Mouse (Mus musculus) heart, postnatal 4 days (tissue): ENCODE data around the gene Angptl6. TPM values are rescaled to one million over a fixed set of nuclear protein-coding genes. Genes with fewer than 3 reads are reported as not detected.

Source experiments
- DNase-seq: peaks from one replicate; pipeline ENCODE4 v3.0.0; 2021
- total RNA-seq, 2 experiments: library from RNA; stranded (reverse); gene quantifications; 2 replicates each; pipeline ENCODE4 v1.2.3; 2021

Gene Angptl6
- 1 to 10 TPM; 1.6 to 1.7 TPM for total RNA-seq

GRCm38 (mm10) chr9:20879097-20879792, at the start of gene Angptl6:
Angptl6 (minus strand) TSS chr9:20879727.
- DNase-seq, result no peak

DNA sequence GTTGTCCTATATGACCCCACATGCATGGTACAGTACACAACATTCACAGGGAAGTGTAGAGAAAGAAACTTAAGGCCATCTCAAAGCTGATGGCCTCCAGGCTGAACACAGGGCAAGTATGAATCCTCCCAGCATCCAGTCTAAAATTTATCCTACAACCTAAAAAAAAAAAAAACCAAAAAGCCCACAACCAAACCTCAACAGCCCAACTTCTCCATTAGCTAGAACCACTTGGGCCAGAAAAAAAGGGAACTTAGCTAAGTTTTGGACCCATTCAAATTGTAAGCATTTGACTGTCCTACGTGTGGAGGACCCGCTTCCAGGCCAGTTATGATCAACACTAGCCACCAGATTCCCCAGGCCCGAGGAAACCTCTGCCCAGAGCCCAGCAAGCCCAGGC, 43.7 kb upstream of the Angptl6 start:
- no peak for DNase-seq

- DNase-seq, result peak; percentile 27
These were observed 36.6 kb upstream of the Angptl6 start for GRCm38 (mm10) chr9:20916160-20916559.

DNA sequence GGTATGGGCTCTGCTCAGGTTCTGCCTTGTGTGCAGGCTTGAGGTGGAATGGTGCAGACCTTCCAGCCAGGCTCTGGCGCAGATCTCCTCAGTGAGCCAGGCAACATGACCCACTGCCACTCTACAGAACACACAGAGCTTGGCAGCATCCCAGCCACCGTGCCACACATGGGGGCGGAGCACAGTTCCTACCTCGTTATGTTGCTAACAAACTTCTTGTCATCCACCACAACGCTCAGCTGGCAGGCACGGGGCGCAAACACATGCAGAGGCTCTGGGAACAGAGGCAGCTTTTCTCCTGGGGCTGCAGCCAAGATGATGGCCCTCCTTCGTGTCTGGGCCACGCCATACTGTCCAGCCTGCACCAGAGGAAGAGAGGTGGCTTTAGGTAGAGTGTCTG, 30.4 kb upstream of the Angptl6 start:
- peak; percentile 43 for DNase-seq

- no peak for DNase-seq
These were observed 22.6 kb upstream of the Angptl6 start for GRCm38 (mm10) chr9:20902174-20902491.

- peak; percentile 45 for DNase-seq
These were observed 22.1 kb upstream of the Angptl6 start for GRCm38 (mm10) chr9:20901466-20902173.

DNA sequence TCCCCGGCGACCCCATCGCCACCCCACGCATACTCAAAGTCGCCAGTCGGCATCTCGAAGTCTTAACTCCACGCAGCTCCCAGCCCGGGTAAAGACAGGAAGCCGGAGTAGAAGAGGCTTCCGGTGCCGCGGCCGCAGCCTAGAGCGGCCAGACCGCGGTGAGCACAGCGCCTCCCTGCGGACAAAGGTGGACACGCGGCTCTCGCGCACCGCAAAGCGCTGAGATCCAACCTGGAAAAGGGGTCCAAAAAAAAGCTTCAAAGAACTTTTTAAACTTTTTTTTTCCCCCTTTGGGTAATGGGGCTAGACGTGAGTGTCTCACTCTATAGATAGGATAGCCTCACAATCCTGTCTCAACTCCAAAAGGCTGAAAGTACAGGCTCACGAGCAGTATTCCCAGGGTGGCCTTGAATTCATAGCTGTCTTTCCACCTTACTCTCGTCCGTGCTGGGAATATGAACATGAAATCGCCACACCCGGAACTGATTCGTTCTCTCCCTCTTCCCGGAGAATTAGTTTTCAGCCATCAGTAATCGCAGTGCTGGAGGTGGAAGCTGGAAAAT, 19.1 kb upstream of the Angptl6 start, which contains the start of gene Eif3g:
Eif3g (minus strand) TSS at position 113 of the 563 bp plus-strand sequence.
- DNase-seq, result peak; percentile 92

GRCm38 (mm10) chr9:20897736-20898510, 18.4 kb upstream of the Angptl6 start:
- no peak for DNase-seq

DNA sequence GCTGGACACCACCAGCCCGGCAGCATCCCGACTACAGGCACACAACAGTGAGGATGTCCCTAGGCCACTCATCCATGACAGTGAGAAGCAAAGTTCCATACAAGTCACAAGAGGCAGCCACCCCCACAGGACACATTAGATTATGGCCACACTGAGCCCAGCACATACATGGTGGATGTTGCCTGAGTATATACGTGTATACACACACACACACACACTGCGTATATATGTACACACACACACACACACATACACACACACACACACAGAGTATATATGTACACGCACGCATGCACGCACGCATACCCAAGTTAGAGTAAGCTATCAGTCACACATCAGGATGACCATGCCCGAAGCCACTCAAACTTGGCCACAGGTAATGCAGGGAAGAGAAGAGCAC, 15.9 kb upstream of the Angptl6 start:
- DNase-seq, result no peak

DNA sequence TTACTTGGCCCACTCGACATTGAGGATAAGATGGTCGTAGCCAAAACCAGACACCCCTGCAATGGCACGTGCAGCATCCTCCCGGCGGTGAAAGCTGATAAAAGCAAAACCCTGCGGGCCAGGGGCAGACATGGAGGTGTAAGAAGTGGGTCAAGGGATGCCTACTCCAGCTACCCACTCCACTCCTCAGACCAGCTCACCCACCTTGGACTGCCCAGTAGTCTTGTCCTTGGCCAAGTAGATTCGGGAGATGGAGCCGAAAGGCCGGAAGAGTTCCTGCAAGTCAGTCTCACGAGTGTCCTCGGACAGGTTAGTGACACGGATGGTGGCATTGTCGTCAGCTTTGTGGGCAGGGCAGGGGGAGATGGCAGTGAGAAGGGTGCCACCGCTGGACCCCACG, 15.1 kb upstream of the Angptl6 start:
- DNase-seq, result no peak

- DNase-seq, result no peak
These were observed 14.2 kb upstream of the Angptl6 start for GRCm38 (mm10) chr9:20893590-20894343.

- DNase-seq, result no peak
These were observed 13.5 kb upstream of the Angptl6 start for GRCm38 (mm10) chr9:20893069-20893468.

- DNase-seq, result no peak
These were observed 12.7 kb upstream of the Angptl6 start for GRCm38 (mm10) chr9:20892104-20892653.

DNA sequence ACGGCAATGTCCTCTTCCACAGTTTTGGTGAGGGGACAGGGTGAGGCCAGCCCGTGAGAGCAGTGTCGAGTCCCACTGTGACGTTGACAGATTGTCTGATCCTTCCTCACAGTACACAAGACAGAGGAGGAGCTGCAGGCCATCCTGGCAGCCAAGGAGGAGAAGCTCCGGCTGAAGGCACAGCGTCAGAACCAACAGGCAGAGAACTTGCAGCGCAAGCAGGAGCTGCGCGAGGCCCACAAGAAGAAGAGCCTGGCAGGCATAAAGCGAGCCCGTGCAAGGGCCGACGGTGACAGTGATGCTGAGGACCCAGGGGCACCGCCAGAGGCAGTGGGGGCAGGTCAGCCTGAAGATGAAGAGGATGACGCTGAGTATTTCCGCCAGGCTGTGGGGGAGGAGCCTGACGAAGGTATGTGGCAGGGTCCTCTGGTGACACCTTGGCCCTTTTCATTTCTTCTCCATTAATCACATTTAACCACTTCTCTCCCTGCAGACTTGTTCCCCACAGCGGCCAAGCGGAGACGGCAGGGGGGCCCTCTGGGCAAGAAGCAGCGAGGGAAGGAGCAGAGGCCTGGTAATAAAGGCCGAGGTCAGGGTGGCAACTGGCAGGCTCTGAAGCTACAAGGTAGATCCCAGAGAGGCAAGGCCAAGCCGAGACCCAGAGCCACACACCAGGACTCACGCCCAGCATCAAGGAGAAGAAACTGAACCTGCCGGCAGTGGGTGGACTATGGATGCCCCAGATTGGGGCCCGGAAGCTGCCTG, 12.0 kb upstream of the Angptl6 start:
- DNase-seq, result no peak

GRCm38 (mm10) chr9:20890411-20890810, 10.9 kb upstream of the Angptl6 start:
- DNase-seq, result no peak

- DNase-seq, result no peak
These were observed 9.9 kb upstream of the Angptl6 start for GRCm38 (mm10) chr9:20889185-20890141.

DNA sequence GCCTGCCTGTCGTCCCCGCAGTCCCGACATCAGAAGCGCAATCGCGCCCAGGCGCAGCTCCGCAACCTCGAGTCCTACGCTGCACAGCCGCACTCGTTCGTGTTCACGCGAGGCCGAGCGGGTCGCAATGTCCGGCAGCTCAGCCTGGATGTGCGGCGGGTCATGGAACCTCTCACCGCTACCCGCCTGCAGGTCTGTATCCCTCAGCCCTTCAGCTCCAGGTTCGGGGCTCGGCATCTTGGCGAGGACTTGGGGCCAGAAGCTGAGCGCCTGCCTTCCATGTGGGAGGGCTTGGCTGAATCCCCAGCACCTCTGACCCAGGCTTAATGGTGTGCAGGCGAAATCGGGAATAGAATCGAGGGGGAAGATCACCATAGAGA, 8.8 kb upstream of the Angptl6 start:
- no peak for DNase-seq

GRCm38 (mm10) chr9:20887704-20888385, 8.3 kb upstream of the Angptl6 start, which contains the start of gene Ppan:
Ppan (plus strand) TSS chr9:20888175.
- peak; percentile 95 for DNase-seq

DNA sequence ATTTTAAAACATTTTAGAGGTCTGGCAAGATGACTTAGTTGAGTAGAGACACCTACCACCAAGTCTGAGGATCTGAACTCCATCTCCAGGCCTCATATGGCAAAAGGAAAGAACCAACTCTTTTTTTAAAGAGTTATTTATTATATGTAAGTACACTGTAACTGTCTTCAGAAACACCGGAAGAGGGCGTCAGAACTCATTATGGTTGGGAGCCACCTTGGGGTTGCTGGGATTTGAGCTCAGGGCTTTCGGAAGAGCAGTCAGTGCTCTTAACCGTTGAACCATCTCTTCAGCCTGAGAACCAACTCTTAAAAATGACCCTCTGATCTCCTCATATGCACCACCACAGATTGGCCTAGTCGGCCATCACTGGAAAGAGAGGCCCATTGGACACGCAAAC, 7.7 kb upstream of the Angptl6 start:
- no peak for DNase-seq
